Mouse (Mus musculus) liver, embryonic 16.5 days (tissue): ENCODE measurements around the gene Rusc1. TPM values are rescaled to one million over a fixed set of nuclear protein-coding genes. Genes with fewer than 3 reads are reported as not detected.

ENCODE experiments used
- ATAC-seq: fragments of 200-750 bp; cut with Nextera tagmentation; 2 replicates; pipeline ENCODE4 v1.8.0; 2017; ENCODE audit warnings: low read depth, mild to moderate bottlenecking, moderate number of reproducible peaks, moderate library complexity
- H3K27ac ChIP-seq: fragments of 300-500 bp; sonication (generic); 2 replicates; pipeline ENCODE4 v1.5.1; 2014; ENCODE audit warnings: mild to moderate bottlenecking, low read length
- H3K27me3 ChIP-seq: fragments of 300-500 bp; sonication (generic); 2 replicates; pipeline ENCODE4 v1.6.1; 2014; ENCODE audit warnings: low read depth, low read length, mixed read lengths; ENCODE audit not compliant: control insufficient read depth, insufficient read depth
- H3K36me3 ChIP-seq: fragments of 300-500 bp; sonication (generic); 2 replicates; pipeline ENCODE4 v1.6.1; 2014; ENCODE audit warnings: mild to moderate bottlenecking; ENCODE audit not compliant: control insufficient read depth, insufficient read depth
- H3K4me1 ChIP-seq: fragments of 300-500 bp; sonication (generic); 2 replicates; pipeline ENCODE4 v1.6.1; 2014; ENCODE audit warnings: low read depth, low read length, mixed read lengths; ENCODE audit not compliant: control insufficient read depth
- H3K4me2 ChIP-seq: fragments of 300-500 bp; sonication (generic); 2 replicates; pipeline ENCODE4 v1.6.1; 2014; ENCODE audit warnings: low read depth, low read length, mixed read lengths
- H3K4me3 ChIP-seq: fragments of 300-500 bp; sonication (generic); 2 replicates; pipeline ENCODE4 v1.5.1; 2014; ENCODE audit warnings: low read depth, mild to moderate bottlenecking, low read length
- H3K9ac ChIP-seq: fragments of 300-500 bp; sonication (generic); 2 replicates; pipeline ENCODE4 v1.6.1; 2014; ENCODE audit warnings: low read depth, low read length
- H3K9me3 ChIP-seq: fragments of 300-500 bp; sonication (generic); replicated peaks from 2 replicates; pipeline ENCODE4 v1.6.1; 2016; ENCODE audit warnings: low read length; ENCODE audit not compliant: control insufficient read depth
- WGBS: fragments of 180-500 bp; shearing (Covaris S2); extraction: QIAGEN DNeasy Blood & Tissue Kit; methylation state at CpG from one replicate; pipeline ENCODE4 v1.1.7; 2014; ENCODE audit not compliant: insufficient replicate concordance; 5-methylcytosine and 5-hydroxymethylcytosine counted together
- polyA plus RNA-seq: library from polyadenylated mRNA; unstranded; fragments of >200 nt; fragmentation: Nextera tagmentation; extraction: Ambion mirVana; gene quantifications from 2 replicates; pipeline ENCODE4 v1.2.1, GENCODE M21; 2015

The Rusc1 gene
- 2.6 and 3.3 TPM in 2 replicates for polyA plus RNA-seq

DNA sequence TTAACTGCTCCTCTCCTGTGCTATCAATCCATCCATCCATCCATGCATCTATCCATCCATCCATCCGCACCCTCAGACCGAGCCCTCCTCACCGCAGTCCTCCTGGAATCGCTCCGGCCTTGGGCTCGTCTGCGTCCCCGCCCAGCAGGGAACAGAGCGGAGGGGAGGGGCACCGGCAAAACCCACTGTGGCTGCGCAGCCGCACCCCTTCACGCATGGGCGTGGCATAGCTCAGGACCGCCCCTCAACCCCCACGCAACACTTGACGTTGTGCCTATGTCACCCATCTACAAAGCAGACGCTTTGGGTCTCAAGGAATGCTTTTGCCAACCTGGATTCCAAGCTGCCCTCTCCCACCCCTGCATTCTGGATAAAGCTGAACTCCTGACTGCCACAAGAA is at the start of gene Rusc1:
Gene Rusc1 (minus strand): TSS at position 137 of the 400 bp plus-strand sequence.
- Histone ChIP-seq H3K27me3 (peaks cover 26% of the 10 kb centered on the region), H3K9ac (0 out of 2 replicates have a peak within 1 kb of the TSS, but pooled peaks have one; percentile 20), H3K4me2 (peak within 1 kb of the TSS; percentile 49), H3K4me3 (peak within 1 kb of the TSS; percentile 22), H3K27ac (no peak within 1 kb of the TSS), H3K9me3 (no peaks in the 10 kb centered on the region), H3K4me1 (peaks cover 37% of the 10 kb centered on the region), H3K36me3 (peaks cover 17% of the 10 kb centered on the region)
- peak; percentile 33 for ATAC-seq
- WGBS: 1% methylated on average over 18 of the region's 18 CpGs

DNA sequence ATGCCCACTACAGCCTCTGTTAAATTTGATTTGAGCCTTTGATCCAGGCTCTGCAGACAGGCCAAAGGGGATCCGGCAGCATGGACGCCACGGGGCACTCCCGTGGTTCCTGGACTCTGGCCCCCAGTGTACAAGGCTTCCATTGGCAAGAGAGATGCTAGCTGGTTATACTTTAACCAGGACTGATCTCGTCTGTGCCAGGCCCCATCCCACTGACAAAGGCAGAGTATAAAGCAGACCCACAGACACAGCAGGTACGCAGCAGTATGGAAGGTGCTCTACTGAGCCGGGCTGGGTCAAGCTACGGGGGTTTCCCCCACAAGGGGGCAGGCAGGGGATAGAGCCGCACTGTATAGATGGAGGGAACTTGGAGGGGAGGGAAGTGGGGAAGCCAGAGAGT is 43.3 kb upstream of the Rusc1 start:
- H3K9me3 ChIP-seq: no peaks in the 10 kb centered on the region
- H3K4me3 ChIP-seq: peak overlapping the region; percentile 70
- H3K4me1 ChIP-seq: peaks cover 62% of the 10 kb centered on the region
- peak overlapping the region; percentile 76 for H3K27ac ChIP-seq
- H3K4me2 ChIP-seq: peak overlapping the region; percentile 70
- H3K36me3 ChIP-seq: peaks cover 14% of the 10 kb centered on the region
- 16% methylated on average over 9 of the region's 9 CpGs for WGBS
- H3K9ac ChIP-seq: peak overlapping the region; percentile 72
- no peaks in the 10 kb centered on the region for H3K27me3 ChIP-seq
- ATAC-seq: peak; percentile 60

DNA sequence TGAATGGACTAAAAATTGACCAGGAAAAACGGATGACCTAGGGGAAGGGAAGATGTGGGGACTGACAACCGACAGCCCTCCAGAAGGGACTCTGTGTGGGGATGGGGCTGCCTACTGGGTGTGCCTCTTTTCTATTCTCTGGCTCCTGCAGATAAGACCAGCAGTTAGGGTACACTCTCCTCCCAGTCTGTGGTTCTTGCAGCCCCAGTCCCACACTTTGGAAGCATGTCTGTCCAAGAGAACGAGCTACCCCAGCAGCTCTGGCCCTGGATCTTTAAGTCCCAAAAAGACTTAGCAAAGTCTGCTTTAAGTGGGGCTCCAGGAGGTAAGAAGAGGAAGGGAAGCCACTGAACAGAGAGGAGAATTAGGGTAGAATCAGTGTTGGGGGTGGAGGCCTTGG is 42.8 kb upstream of the Rusc1 start, which contains the start of gene Pklr:
Gene Pklr (plus strand): TSS at position 185 of the 400 bp plus-strand sequence.
- Histone ChIP-seq H3K4me3 (peak within 1 kb of the TSS; percentile 70), H3K36me3 (peaks cover 10% of the 10 kb centered on the region), H3K9ac (peak within 1 kb of the TSS; percentile 72), H3K27ac (peak within 1 kb of the TSS; percentile 81), H3K9me3 (no peaks in the 10 kb centered on the region), H3K27me3 (no peaks in the 10 kb centered on the region), H3K4me1 (peaks cover 62% of the 10 kb centered on the region), H3K4me2 (peak within 1 kb of the TSS; percentile 70)
- peak; percentile 58 for ATAC-seq
- 10% methylated on average over 3 of the region's 3 CpGs for WGBS

DNA sequence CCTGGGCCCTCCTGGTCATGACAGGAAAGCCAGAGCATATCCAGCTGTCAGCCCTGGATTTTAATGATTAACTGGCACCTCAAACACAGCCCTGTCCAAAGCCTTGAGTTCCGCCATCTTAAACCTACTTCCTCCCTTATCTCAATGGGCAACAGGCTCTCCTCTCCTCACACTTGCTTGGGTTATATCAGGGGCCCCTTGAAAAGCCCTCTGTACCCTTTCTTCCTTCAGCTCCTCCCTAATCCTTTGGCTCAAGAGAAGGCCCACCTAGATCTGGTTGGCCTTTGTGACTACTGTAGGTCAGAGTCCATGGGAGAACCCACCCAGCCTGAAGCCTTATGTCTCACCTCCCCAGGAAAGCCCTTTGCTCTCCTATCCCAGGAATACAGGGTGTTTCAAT is 40.6 kb upstream of the Rusc1 start:
- peak overlapping the region; percentile 76 for H3K4me2 ChIP-seq
- peaks cover 59% of the 10 kb centered on the region for H3K4me1 ChIP-seq
- peak overlapping the region; percentile 60 for H3K9ac ChIP-seq
- WGBS: 20% methylated on average over 1 of the region's 1 CpGs
- H3K27me3 ChIP-seq: no peaks in the 10 kb centered on the region
- H3K36me3 ChIP-seq: no peaks in the 10 kb centered on the region
- no peaks in the 10 kb centered on the region for H3K9me3 ChIP-seq
- ATAC-seq: no peak
- H3K4me3 ChIP-seq: no peak overlapping the region
- H3K27ac ChIP-seq: peak overlapping the region; percentile 81

DNA sequence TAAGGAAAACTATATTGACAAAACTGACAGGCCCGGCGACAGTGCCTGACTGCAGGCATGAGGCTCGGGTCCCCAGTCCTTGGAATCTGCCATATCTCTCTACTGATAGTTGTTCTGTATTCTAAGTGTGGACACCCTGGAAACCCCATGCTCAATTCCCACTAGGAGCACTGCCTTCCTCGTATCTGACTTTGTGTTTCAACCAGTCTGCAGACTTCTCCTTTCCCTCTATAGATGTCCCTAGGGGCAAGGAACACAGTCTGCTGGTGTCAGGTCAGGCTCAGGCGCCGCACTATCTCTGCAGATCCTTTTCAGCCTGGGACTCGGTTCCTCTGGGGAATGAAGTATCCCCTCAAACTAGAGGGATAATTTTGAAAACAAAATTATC is 39.9 kb upstream of the Rusc1 start:
- H3K4me3 ChIP-seq: peak overlapping the region; percentile 54
- peak overlapping the region; percentile 60 for H3K9ac ChIP-seq
- 33% methylated on average over 7 of the region's 7 CpGs for WGBS
- no peaks in the 10 kb centered on the region for H3K27me3 ChIP-seq
- peaks cover 60% of the 10 kb centered on the region for H3K4me1 ChIP-seq
- no peaks in the 10 kb centered on the region for H3K36me3 ChIP-seq
- peak overlapping the region; percentile 81 for H3K27ac ChIP-seq
- peak overlapping the region; percentile 76 for H3K4me2 ChIP-seq
- no peak for ATAC-seq
- no peaks in the 10 kb centered on the region for H3K9me3 ChIP-seq

DNA sequence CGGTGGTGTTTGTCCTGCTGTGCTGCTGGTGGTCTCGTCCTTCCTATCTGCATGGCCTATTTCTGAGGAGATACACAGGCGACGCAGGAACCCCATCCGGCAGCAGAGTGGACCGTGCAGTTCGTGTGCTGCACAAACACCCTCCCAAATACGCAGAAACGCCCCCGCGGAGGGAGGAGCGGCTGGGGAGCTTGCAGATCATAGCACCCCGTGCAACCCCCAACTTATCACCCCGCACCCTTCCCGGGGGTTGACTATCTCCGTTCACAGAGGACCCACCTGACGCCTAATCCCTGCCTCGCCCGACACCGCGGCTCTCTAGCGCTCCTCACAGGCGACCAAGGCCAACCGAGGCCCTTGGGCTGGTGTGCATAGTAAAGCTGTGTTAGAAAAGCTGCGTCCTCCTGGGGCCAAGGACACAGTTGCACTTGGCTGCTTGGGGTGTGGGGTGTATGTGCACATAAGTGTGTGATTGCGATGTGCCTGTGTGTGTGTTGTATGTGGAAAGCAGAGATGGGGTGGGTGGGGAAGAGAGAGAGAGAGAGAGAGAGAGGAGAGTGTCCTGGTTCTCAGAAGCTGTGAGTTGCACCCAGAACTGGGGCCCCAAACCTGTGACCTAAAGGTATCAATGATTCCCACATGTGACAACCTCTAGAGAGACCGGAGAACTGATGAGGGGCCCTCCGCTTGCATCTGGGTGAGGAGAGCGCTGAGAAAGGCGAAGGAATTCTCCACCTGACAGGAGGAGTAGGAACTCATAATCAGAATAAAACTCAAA is 39.4 kb upstream of the Rusc1 start:
- Histone ChIP-seq H3K27ac (peak overlapping the region; percentile 81), H3K36me3 (no peaks in the 10 kb centered on the region)

DNA sequence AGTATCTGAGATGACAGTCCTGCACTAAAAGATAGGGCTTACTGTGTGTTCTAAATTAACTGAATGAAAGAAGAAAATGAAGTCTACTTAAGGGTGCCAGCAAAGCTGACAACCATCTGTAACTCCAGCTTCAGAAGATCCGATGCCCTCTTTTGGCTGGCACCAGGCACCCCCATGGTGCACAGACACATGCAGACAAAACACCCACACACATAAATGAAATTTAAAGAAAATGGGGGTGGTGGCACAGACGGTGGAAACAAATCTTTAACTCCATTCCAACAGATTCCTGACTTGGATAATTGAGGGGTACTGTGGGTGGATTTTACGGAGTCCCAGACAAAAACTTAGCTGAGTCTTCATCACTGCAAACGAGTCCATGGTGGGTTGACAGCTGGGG is 38.7 kb upstream of the Rusc1 start:
- Histone ChIP-seq H3K4me3 (peak overlapping the region; percentile 54), H3K9ac (peak overlapping the region; percentile 60), H3K9me3 (no peaks in the 10 kb centered on the region), H3K27me3 (no peaks in the 10 kb centered on the region), H3K36me3 (no peaks in the 10 kb centered on the region), H3K4me1 (peaks cover 57% of the 10 kb centered on the region), H3K27ac (peak overlapping the region; percentile 81), H3K4me2 (peak overlapping the region; percentile 76)
- ATAC-seq: no peak
- WGBS: 18% methylated on average over 4 of the region's 4 CpGs

More for the DNA sequence above, 39.4 kb upstream of the Rusc1 start:
- H3K4me3 ChIP-seq: peak overlapping the region; percentile 54
- peak overlapping the region; percentile 76 for H3K4me2 ChIP-seq
- WGBS: 4% methylated on average over 30 of the region's 30 CpGs
- H3K9me3 ChIP-seq: no peaks in the 10 kb centered on the region
- peak overlapping the region; percentile 60 for H3K9ac ChIP-seq
- no peaks in the 10 kb centered on the region for H3K27me3 ChIP-seq
- peaks cover 59% of the 10 kb centered on the region for H3K4me1 ChIP-seq
- ATAC-seq: peak; percentile 83

DNA sequence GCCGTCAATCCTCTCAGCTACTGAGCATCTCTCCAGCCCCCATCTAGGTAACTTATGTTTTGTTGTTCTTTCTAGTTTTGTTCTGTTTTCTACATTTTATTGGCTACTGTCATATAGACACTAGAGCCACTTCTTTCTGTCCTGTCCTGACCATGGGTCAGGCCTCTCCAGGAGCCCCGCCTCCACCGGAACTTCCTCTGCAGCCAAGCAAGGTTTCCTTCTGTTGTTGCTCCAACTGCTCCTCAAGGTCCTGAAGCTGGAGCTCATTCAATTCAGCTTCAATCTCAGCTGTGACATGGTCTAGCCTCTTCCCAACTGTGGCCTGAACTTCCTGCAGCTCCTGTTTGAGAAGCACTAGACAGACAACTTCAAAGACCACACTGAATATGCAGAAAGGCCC is 36.8 kb upstream of the Rusc1 start:
- no peak overlapping the region for H3K4me2 ChIP-seq
- H3K4me3 ChIP-seq: no peak overlapping the region
- no peaks in the 10 kb centered on the region for H3K9me3 ChIP-seq
- no peak overlapping the region for H3K27ac ChIP-seq
- no peak for ATAC-seq
- H3K9ac ChIP-seq: no peak overlapping the region
- H3K4me1 ChIP-seq: peaks cover 46% of the 10 kb centered on the region
- H3K27me3 ChIP-seq: no peaks in the 10 kb centered on the region
- 86% methylated on average over 3 of the region's 3 CpGs for WGBS
- no peaks in the 10 kb centered on the region for H3K36me3 ChIP-seq

DNA sequence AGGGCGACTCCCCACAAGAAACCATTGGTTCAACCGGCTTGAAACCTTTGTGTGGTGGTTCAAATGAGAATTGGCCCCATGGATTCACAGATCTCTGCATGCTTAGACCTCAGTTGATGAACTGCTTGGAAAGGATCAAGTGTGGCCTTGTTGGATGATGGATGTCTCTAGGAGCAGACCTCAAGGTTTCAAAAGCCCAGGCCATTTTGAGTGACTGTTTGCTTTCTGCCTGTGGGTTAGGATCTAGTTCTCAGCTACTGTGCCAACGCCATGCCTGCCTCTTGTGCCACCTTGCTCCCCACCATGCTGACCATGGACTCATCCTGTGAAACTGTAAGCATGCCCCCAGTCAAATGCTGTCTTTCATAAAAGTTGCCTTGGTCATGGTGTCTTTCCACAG is 32.9 kb upstream of the Rusc1 start:
- H3K9me3 ChIP-seq: no peaks in the 10 kb centered on the region
- ATAC-seq: no peak
- H3K4me2 ChIP-seq: no peak overlapping the region

More for the DNA sequence above, 32.9 kb upstream of the Rusc1 start:
- Histone ChIP-seq H3K36me3 (no peaks in the 10 kb centered on the region), H3K9ac (no peak overlapping the region), H3K27me3 (no peaks in the 10 kb centered on the region), H3K4me1 (peaks cover 16% of the 10 kb centered on the region), H3K4me3 (no peak overlapping the region), H3K27ac (no peak overlapping the region)
- 85% methylated on average over 3 of the region's 3 CpGs for WGBS
